Mouse (Mus musculus) heart, embryonic 10.5 days (tissue): ENCODE results near the gene Ccdc88b. TPM values are rescaled to one million over a fixed set of nuclear protein-coding genes. Genes with fewer than 3 reads are reported as not detected.
A peak's percentile ranks its signal among the peaks of the same experiment; 100 is the strongest.

Experiments
- DNase-seq: peaks from one replicate; pipeline ENCODE4 v3.0.0-alpha.2; 2017; ENCODE audit warnings: low spot score
- H3K27ac ChIP-seq: fragments of 300-500 bp; sonication (generic); 2 replicates; pipeline ENCODE4 v1.5.1; 2016; ENCODE audit warnings: mild to moderate bottlenecking
- H3K27me3 ChIP-seq: fragments of 300-500 bp; sonication (generic); 2 replicates; pipeline ENCODE4 v1.6.1; 2016; ENCODE audit warnings: mild to moderate bottlenecking; ENCODE audit not compliant: poor library complexity, insufficient read depth, severe bottlenecking
- H3K36me3 ChIP-seq: fragments of 300-500 bp; sonication (generic); 2 replicates; pipeline ENCODE4 v1.6.1; 2016; ENCODE audit warnings: mild to moderate bottlenecking, moderate library complexity
- H3K4me1 ChIP-seq: fragments of 300-500 bp; sonication (generic); 2 replicates; pipeline ENCODE4 v1.6.1; 2016; ENCODE audit warnings: mild to moderate bottlenecking
- H3K4me3 ChIP-seq: fragments of 300-500 bp; sonication (generic); 2 replicates; pipeline ENCODE4 v1.5.1; 2016; ENCODE audit warnings: mild to moderate bottlenecking, moderate library complexity
- H3K9me3 ChIP-seq: fragments of 300-500 bp; sonication (generic); 2 replicates; pipeline ENCODE4 v1.6.1; 2016; ENCODE audit warnings: mild to moderate bottlenecking, moderate library complexity
- WGBS: fragments of 180-500 bp; shearing (Covaris S2); methylation state at CpG from one replicate; pipeline ENCODE4 v1.1.7; 2016; 5-methylcytosine and 5-hydroxymethylcytosine counted together
- polyA plus RNA-seq: library from polyadenylated mRNA; unstranded; fragments of >200 nt; fragmentation: Nextera tagmentation; extraction: Ambion mirVana; gene quantifications from 2 replicates; pipeline ENCODE4 v1.2.1, GENCODE M21; 2016

Gene Ccdc88b
- polyA plus RNA-seq, 1 experiment from 2014 or later = 0.63 TPM

DNA sequence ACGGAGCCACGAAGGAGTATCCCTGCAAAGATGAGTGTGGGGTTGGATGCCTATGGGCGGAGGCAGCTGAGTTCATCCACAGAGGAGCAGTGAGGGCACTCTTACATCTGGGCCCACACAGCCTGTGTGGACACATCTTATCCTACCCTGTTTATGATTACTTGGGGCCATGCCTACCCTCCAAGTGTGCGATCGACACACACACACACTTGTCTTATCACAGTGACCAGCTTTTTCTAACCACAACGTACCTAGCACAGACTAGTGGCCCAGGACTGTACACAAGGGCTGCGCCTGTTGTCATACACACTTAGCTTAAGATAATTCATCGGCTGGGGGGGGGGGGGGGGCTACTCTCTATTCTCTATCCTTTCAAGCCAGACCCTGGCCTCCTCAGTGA, 25.6 kb downstream of the Ccdc88b start:
- 79% methylated on average over 8 of the region's 8 CpGs for WGBS
- peaks cover 19% of the 10 kb centered on the region for H3K36me3 ChIP-seq
- peaks cover 21% of the 10 kb centered on the region for H3K4me1 ChIP-seq
- DNase-seq = no peak
- peaks cover 100% of the 10 kb centered on the region for H3K27me3 ChIP-seq
- no peak overlapping the region for H3K27ac ChIP-seq
- no peaks in the 10 kb centered on the region for H3K9me3 ChIP-seq
- no peak overlapping the region for H3K4me3 ChIP-seq

DNA sequence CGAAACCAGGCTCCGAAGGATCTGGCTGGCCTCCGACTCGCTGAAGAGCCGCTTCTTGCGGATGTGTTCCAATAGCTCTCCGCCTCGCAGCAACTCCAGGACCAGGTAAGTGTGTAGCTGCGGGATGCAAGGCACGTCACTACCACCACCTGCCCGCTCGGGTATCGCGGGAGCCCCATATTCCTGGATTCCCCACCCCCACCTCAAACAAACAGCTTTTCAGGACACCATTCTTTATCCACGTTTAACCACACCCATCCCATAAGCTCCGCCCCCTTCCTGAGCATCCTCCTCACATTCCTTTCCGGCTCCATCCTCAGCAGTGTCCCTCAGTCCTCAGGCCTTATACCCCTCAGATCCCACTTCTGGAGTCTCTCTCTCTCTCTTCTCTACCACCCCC, 26.7 kb downstream of the Ccdc88b start:
- Histone ChIP-seq H3K4me3 (peak overlapping the region; percentile 51), H3K27ac (no peak overlapping the region), H3K9me3 (no peaks in the 10 kb centered on the region), H3K4me1 (peaks cover 21% of the 10 kb centered on the region), H3K27me3 (peaks cover 96% of the 10 kb centered on the region), H3K36me3 (peaks cover 10% of the 10 kb centered on the region; the same call in 1 of the 2 replicates)
- 11% methylated on average over 17 of the region's 17 CpGs for WGBS
- DNase-seq = no peak

DNA sequence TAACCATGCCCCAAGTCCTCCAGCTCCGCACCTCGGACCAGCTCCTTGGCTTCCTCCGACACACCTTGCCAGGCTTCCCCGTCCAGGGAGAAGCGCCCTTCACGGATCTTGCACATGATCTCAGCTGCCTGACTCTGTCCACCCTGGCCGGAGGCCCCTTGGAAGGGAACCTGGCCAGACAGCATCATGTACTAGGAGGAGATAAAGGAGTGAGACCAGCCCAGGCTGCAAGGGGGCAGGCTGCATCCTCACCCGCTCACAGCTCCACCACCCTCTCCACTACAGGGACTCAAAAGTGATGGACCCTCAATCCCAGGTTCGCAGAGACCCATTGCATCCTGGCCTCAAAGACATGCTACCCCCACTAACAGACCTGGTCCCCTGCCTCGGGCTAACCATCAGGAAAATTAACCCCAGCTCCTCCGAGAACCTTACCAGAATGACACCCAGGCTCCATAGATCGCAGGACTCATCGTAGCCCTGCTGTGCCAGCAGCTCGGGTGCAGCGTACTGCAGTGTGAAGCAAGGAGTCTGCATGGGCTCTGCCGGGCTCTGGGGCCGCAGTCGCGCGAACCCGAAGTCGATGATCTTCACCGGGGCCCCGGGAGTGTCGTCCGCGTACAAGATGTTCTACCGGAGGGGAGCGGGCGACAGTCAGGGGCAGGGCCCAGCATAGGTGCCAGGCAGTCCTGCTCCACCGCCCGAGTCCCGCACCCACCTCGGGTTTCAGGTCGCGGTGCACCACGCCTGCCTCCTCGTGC, 27.3 kb downstream of the Ccdc88b start:
- no peak overlapping the region for H3K27ac ChIP-seq
- H3K27me3 ChIP-seq = peaks cover 95% of the 10 kb centered on the region
- DNase-seq = no peak
- H3K4me3 ChIP-seq = peak overlapping the region; percentile 51
- peaks cover 10% of the 10 kb centered on the region; the same call in 1 of the 2 replicates for H3K36me3 ChIP-seq
- H3K4me1 ChIP-seq = peaks cover 21% of the 10 kb centered on the region
- 8% methylated on average over 37 of the region's 38 CpGs for WGBS
- no peaks in the 10 kb centered on the region for H3K9me3 ChIP-seq

DNA sequence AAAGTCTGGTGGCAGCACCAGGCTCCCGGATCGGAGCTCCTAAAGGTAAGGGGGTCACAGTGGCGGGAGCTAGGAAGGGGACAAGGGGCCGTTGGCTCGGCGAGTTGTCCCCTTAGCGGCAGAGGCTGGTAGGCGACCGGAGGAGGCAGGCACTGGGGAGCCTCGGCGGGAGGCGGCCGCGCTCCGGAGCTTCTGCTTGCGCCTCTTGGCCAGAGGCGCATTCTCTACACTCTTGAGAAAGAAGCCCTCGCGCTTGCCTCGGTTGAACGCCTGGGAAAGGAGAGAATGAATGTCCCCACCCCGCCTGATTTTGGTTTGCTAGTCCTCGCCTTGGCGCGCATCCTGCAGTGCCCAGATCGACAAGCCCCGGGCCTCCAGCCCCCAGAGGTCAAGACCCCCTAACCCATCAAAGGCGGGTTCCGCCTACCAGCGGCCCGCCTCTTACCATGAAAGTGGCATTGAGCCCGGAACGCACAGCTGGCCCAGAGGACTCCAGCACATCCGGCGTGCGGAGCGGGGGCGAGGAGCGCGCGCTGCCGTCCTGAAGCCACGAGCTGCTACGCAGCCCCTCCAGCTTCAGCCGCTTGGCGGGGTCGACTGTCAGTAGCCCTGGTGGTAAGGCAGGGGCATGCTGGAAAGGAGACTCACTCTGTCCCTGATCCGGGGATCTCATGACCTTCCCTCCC, 28.0 kb downstream of the Ccdc88b start:
- no peak for DNase-seq
- peak overlapping the region; percentile 51 for H3K4me3 ChIP-seq
- peaks cover 9% of the 10 kb centered on the region; the same call in 1 of the 2 replicates for H3K36me3 ChIP-seq
- no peaks in the 10 kb centered on the region for H3K9me3 ChIP-seq
- peaks cover 21% of the 10 kb centered on the region for H3K4me1 ChIP-seq
- WGBS = 3% methylated on average over 48 of the region's 48 CpGs
- H3K27ac ChIP-seq = no peak overlapping the region
- peaks cover 88% of the 10 kb centered on the region for H3K27me3 ChIP-seq

DNA sequence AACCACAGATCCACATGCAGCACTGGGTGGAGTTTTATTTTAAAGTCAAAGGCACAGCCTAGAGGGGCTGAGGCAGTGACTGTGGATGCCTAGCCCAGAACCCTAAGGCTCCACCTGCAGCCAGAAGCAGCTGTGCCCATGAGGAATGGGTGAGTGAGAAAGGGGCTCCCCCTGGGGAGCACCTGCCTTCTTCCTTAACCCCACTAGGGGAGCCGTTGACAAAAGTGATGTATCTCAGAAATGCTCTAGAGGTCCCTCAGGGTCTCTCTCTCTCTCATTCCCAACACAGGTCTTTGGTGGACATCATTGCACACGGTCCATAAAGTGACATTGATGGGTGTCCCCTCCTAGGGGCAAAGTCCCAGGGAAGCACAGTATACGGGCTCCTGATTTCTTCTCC, 28.9 kb downstream of the Ccdc88b start:
- Histone ChIP-seq H3K4me1 (peaks cover 21% of the 10 kb centered on the region), H3K36me3 (0 out of 2 replicates have a peak, but pooled peaks cover 4% of the 10 kb centered on the region), H3K4me3 (no peak overlapping the region), H3K27me3 (peaks cover 88% of the 10 kb centered on the region), H3K9me3 (no peaks in the 10 kb centered on the region), H3K27ac (no peak overlapping the region)
- 24% methylated on average over 3 of the region's 3 CpGs for WGBS
- no peak for DNase-seq

DNA sequence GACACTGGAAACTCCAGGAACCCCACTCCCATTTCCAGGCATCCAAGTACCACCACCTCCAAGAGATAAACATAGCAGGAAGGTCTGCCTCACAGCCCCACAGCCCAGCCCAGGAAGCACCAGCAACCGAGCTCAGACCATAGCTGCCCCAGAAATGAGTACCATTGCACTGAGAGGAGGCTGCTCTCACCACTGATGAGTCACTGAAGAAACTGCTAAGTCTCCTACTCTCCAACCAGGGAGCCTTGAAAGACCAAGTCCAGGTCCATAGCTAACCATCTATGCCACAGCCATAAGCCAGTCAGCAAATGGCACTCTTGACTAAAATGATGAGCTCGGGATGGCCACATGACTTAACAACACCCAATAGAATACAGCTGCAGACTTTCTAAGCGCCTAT, 31.4 kb downstream of the Ccdc88b start:
- Histone ChIP-seq H3K27ac (no peak overlapping the region), H3K36me3 (0 out of 2 replicates have a peak, but pooled peaks cover 4% of the 10 kb centered on the region), H3K4me1 (peaks cover 20% of the 10 kb centered on the region), H3K4me3 (no peak overlapping the region), H3K9me3 (no peaks in the 10 kb centered on the region), H3K27me3 (peaks cover 87% of the 10 kb centered on the region)
- WGBS = 63% methylated on average over 3 of the region's 3 CpGs
- DNase-seq = no peak

DNA sequence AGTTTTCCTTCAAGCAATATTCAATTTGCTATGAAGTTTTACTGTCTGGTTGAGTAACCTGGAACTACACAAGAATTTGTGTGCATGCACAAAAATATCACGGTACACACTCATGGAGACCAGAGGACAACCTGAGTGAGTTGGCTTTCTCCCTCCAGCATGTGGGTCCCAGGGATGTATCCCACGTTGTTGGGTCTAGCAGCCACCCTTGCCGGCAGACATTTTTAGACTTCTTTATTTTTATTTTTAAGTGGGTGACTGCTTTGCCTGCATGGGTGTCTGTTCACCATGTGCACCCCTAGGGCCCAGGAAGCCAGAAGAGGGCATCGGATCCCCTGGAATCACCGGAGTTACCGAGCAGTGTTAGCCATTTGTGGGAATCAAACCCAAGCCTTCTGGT, 32.6 kb downstream of the Ccdc88b start:
- no peaks in the 10 kb centered on the region for H3K9me3 ChIP-seq
- peaks cover 8% of the 10 kb centered on the region for H3K4me1 ChIP-seq
- peaks cover 78% of the 10 kb centered on the region for H3K27me3 ChIP-seq
- no peak overlapping the region for H3K27ac ChIP-seq
- H3K36me3 ChIP-seq = 0 out of 2 replicates have a peak, but pooled peaks cover 4% of the 10 kb centered on the region
- DNase-seq = no peak
- WGBS = 74% methylated on average over 6 of the region's 6 CpGs
- H3K4me3 ChIP-seq = no peak overlapping the region

DNA sequence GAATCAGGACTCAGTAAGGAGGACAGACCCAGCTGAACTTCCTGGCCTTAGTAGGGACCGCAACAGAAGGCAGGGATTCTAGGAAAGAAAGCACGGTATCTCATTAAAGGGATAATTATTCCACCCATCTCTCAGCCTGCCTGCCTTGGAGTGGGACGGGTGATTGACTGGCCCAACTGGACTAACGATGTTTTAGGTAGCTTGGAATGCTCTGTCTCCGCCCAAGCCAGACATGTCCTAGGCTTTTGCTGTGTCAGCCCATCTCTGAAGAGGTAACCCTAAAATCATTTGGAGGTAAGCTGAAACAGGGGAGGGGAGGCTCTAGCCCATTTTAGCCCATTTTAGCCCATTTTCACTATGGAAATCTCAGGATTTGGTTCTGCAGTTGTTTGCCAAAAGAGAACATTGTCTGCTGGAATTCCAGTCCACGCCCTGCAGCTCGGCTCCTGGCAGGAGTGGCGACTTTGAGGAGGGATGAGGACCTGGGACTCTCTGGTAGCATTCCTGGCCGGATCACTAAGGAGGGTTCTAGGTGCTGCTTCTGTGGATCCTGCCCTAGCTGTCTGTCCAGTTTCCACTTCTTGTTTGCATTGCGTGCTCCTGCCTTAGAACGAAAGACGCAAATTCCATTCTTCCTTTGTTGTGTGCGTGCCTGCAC, 37.3 kb downstream of the Ccdc88b start:
- Histone ChIP-seq H3K27me3 (peaks cover 40% of the 10 kb centered on the region), H3K36me3 (no peaks in the 10 kb centered on the region), H3K4me1 (peaks cover 6% of the 10 kb centered on the region; the same call in 1 of the 2 replicates), H3K27ac (no peak overlapping the region), H3K9me3 (no peaks in the 10 kb centered on the region), H3K4me3 (no peak overlapping the region)
- no peak for DNase-seq
- 81% methylated on average over 13 of the region's 13 CpGs for WGBS

DNA sequence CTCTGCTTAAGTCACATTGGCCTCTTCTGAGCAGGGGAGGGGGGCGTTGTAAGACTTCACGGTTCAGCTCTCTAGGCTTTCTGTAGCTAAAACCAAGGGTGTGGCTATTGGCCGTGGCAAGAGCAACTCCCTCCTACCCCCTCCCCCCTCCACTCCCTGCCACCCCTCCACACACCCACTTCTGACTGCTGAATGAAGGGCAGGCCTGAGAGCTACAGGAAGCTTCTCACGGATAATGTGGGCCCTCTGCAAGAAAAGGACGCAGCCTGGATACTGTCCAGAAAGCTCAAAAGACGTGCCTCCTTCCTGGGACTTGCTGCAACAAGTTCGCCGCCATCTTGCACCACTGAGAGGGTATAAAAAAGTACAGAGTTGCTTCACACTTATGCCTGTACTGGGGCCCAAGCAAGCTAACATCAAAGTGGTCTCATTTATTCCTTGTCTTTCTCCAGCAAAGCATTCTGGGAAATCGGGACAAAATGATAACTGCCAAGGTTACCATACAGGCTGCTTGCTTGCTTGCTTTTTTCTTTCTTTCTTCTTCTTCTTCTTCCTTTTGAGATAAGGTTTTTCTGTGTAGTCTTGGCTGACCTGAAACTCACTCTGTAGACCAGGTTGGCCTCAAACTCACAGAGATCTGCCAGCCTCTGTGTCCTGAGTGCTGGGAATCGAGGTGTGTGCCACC, 38.7 kb downstream of the Ccdc88b start:
- no peaks in the 10 kb centered on the region for H3K9me3 ChIP-seq
- WGBS = 42% methylated on average over 10 of the region's 10 CpGs
- no peak overlapping the region for H3K27ac ChIP-seq
- peaks cover 9% of the 10 kb centered on the region; the same call in 1 of the 2 replicates for H3K4me1 ChIP-seq
- H3K27me3 ChIP-seq = peaks cover 32% of the 10 kb centered on the region
- no peak overlapping the region for H3K4me3 ChIP-seq
- H3K36me3 ChIP-seq = no peaks in the 10 kb centered on the region
- no peak for DNase-seq

DNA sequence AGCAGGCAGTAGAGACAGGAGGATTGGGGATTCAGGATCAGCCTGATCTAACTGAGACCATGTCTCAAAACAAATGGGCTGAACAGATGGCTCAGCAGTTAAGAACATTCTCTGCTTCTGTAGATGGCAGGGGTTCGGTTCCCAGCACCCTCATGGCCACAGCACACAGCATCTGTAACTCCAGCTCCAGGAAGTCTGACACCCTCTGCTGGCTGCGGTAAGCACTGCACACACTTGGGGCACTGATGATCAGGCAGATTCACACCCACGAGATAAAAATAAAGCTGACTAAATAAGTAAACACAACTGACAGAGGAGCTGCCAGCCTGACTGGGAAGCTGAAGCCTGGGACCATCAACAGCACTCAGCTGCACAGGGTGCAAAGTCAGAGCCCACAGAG, 43.1 kb downstream of the Ccdc88b start:
- Histone ChIP-seq H3K9me3 (no peaks in the 10 kb centered on the region), H3K27me3 (peaks cover 3% of the 10 kb centered on the region; the same call in 1 of the 2 replicates), H3K27ac (no peak overlapping the region), H3K4me1 (0 out of 2 replicates have a peak, but pooled peaks cover 9% of the 10 kb centered on the region), H3K36me3 (no peaks in the 10 kb centered on the region), H3K4me3 (no peak overlapping the region)
- DNase-seq = no peak
- 75% methylated on average over 3 of the region's 3 CpGs for WGBS

DNA sequence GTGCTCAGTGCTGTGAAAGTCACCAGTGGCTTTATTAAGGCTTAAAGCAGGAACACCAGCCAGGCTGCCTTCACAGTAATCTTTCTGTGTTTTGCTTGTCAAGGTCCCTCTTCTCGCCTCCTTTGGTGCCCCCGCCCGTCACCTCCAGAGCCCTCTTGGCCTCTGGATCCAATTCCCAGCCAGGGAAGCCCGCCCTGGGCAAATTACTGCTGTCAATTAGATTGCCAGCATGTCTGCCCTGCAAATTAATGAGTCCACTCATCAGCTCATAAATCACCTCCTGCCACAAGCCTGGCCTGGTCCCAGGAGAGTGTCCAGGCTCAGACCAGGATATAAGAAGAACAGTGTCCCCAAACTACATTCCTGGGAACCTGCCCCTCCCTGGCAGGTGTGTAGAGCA, 43.6 kb downstream of the Ccdc88b start:
- H3K27me3 ChIP-seq = peaks cover 3% of the 10 kb centered on the region; the same call in 1 of the 2 replicates
- no peak overlapping the region for H3K4me3 ChIP-seq
- no peak overlapping the region for H3K27ac ChIP-seq
- H3K4me1 ChIP-seq = 0 out of 2 replicates have a peak, but pooled peaks cover 8% of the 10 kb centered on the region
- no peaks in the 10 kb centered on the region for H3K36me3 ChIP-seq
- no peak for DNase-seq
- WGBS = 54% methylated on average over 4 of the region's 4 CpGs
- no peaks in the 10 kb centered on the region for H3K9me3 ChIP-seq
